Mouse (Mus musculus) thymus, adult 2 months (tissue): ENCODE measurements around the gene Proser3. TPM values are rescaled to one million over a fixed set of nuclear protein-coding genes. Genes with fewer than 3 reads are reported as not detected.

Source experiments
- DNase-seq: peaks from one replicate; pipeline ENCODE4 v3.0.0; 2021
- H3K27ac ChIP-seq: fragments of 200-500 bp; 2 replicates; pipeline ENCODE4 v1.5.1; 2012; ENCODE audit warnings: low read length, control low read depth; ENCODE audit not compliant: control insufficient read depth, insufficient read depth
- H3K27me3 ChIP-seq: fragments of 200-500 bp; 2 replicates; pipeline ENCODE4 v1.6.1; 2012; ENCODE audit warnings: mild to moderate bottlenecking, low read length, moderate library complexity, mixed read lengths; ENCODE audit not compliant: control insufficient read depth, insufficient read depth
- H3K36me3 ChIP-seq: fragments of 200-500 bp; 2 replicates; pipeline ENCODE4 v1.6.1; 2012; ENCODE audit warnings: mild to moderate bottlenecking, low read length, moderate library complexity; ENCODE audit not compliant: control insufficient read depth, insufficient read depth
- H3K4me1 ChIP-seq: fragments of 200-500 bp; replicated peaks from 2 replicates; pipeline ENCODE4 v1.6.1; 2012; ENCODE audit warnings: low read length; ENCODE audit not compliant: control insufficient read depth, insufficient read depth
- H3K4me3 ChIP-seq: fragments of 200-500 bp; 2 replicates; pipeline ENCODE4 v1.5.1; 2012; ENCODE audit warnings: mild to moderate bottlenecking, low read length, control low read depth, moderate library complexity; ENCODE audit not compliant: control insufficient read depth, insufficient read depth
- CTCF ChIP-seq: fragments of 200-500 bp; IDR thresholded peaks from 2 replicates; pipeline ENCODE4 v1.5.1; 2012; ENCODE audit warnings: mild to moderate bottlenecking, control low read depth, low read length, moderate library complexity, borderline replicate concordance; ENCODE audit not compliant: control insufficient read depth, poor library complexity, insufficient read depth; ENCODE audit errors: extremely low read depth
- POLR2A ChIP-seq: fragments of 200-500 bp; IDR thresholded peaks from 2 replicates; pipeline ENCODE4 v1.6.1; 2012; ENCODE audit warnings: mild to moderate bottlenecking, low read length, control low read depth, moderate library complexity; ENCODE audit not compliant: control insufficient read depth, poor library complexity, insufficient read depth; ENCODE audit errors: extremely low read depth
- WGBS: fragments of 180-500 bp; shearing (Covaris S2); methylation state at CpG from one replicate; pipeline ENCODE4 v1.1.7; 2018; 5-methylcytosine and 5-hydroxymethylcytosine counted together
- polyA plus RNA-seq: library from polyadenylated mRNA; depleted of rRNA; stranded (reverse); fragments of >200 nt; gene quantifications from 2 replicates; pipeline ENCODE4 v1.2.3, GENCODE M21; 2012

Proser3 gene
- polyA plus RNA-seq, 1 experiment = 36.1 TPM

GRCm38 (mm10) chr7:30532931-30533330, 19.2 kb downstream of the Proser3 start:
- Histone ChIP-seq H3K36me3 (peaks cover 31% of the 10 kb centered on the region), H3K27ac (no peak overlapping the region), H3K4me3 (no peak overlapping the region), H3K27me3 (no peaks in the 10 kb centered on the region), H3K4me1 (peaks cover 12% of the 10 kb centered on the region)
- DNase-seq = no peak
- TF ChIP-seq CTCF = no peak
- TF ChIP-seq POLR2A = no peak
- WGBS = 87% methylated on average over 8 of the region's 8 CpGs

- peaks cover 12% of the 10 kb centered on the region for H3K4me1 ChIP-seq
- no peak overlapping the region for H3K4me3 ChIP-seq
- H3K27me3 ChIP-seq = no peaks in the 10 kb centered on the region
- TF ChIP-seq CTCF (no peak), POLR2A (no peak)
- DNase-seq = no peak
- H3K36me3 ChIP-seq = peaks cover 44% of the 10 kb centered on the region
- 86% methylated on average over 9 of the region's 9 CpGs for WGBS
- H3K27ac ChIP-seq = no peak overlapping the region
Measured at GRCm38 (mm10) chr7:30531291-30531815, 20.7 kb downstream of the Proser3 start.

- Histone ChIP-seq H3K4me3 (no peak overlapping the region), H3K27ac (no peak overlapping the region), H3K36me3 (peaks cover 48% of the 10 kb centered on the region), H3K27me3 (no peaks in the 10 kb centered on the region), H3K4me1 (no peaks in the 10 kb centered on the region)
- TF ChIP-seq CTCF (no peak), POLR2A (no peak)
- 95% methylated on average over 14 of the region's 14 CpGs for WGBS
- DNase-seq = no peak
Measured at GRCm38 (mm10) chr7:30526981-30527380, 25.1 kb downstream of the Proser3 start.

GRCm38 (mm10) chr7:30526399-30526798, 25.7 kb downstream of the Proser3 start:
- WGBS = 93% methylated on average over 17 of the region's 17 CpGs
- TF ChIP-seq POLR2A (no peak), CTCF (no peak)
- peaks cover 45% of the 10 kb centered on the region for H3K36me3 ChIP-seq

GRCm38 (mm10) chr7:30525954-30526353, 26.1 kb downstream of the Proser3 start:
- DNase-seq = no peak
- H3K4me1 ChIP-seq = no peaks in the 10 kb centered on the region
- H3K27ac ChIP-seq = no peak overlapping the region
- TF ChIP-seq CTCF = no peak
- no peak for TF ChIP-seq POLR2A
- H3K4me3 ChIP-seq = no peak overlapping the region
- WGBS = 91% methylated on average over 10 of the region's 10 CpGs
- H3K36me3 ChIP-seq = peaks cover 45% of the 10 kb centered on the region
- H3K27me3 ChIP-seq = no peaks in the 10 kb centered on the region

More at GRCm38 (mm10) chr7:30526399-30526798, 25.7 kb downstream of the Proser3 start:
- no peak for DNase-seq
- Histone ChIP-seq H3K4me3 (no peak overlapping the region), H3K4me1 (no peaks in the 10 kb centered on the region), H3K27ac (no peak overlapping the region), H3K27me3 (no peaks in the 10 kb centered on the region)

GRCm38 (mm10) chr7:30524487-30524886, 27.6 kb downstream of the Proser3 start:
- no peaks in the 10 kb centered on the region for H3K4me1 ChIP-seq
- 95% methylated on average over 6 of the region's 6 CpGs for WGBS
- no peak for DNase-seq
- no peak overlapping the region for H3K27ac ChIP-seq
- TF ChIP-seq CTCF (no peak), POLR2A (no peak)
- H3K27me3 ChIP-seq = no peaks in the 10 kb centered on the region
- H3K36me3 ChIP-seq = peaks cover 35% of the 10 kb centered on the region
- no peak overlapping the region for H3K4me3 ChIP-seq

GRCm38 (mm10) chr7:30522871-30523270, 29.2 kb downstream of the Proser3 start:
- no peaks in the 10 kb centered on the region for H3K4me1 ChIP-seq
- DNase-seq = no peak
- 96% methylated on average over 10 of the region's 10 CpGs for WGBS
- H3K36me3 ChIP-seq = peaks cover 20% of the 10 kb centered on the region
- H3K27ac ChIP-seq = no peak overlapping the region
- no peak for TF ChIP-seq POLR2A
- no peak for TF ChIP-seq CTCF
- no peak overlapping the region for H3K4me3 ChIP-seq
- H3K27me3 ChIP-seq = no peaks in the 10 kb centered on the region
